Mouse (Mus musculus): ENCODE results near the gene Pdzk1. TPM values are rescaled to one million over a fixed set of nuclear protein-coding genes. Genes with fewer than 3 reads are reported as not detected.

Gene Pdzk1
- polyA plus RNA-seq, 1 experiment, result 0.08 TPM

DNA sequence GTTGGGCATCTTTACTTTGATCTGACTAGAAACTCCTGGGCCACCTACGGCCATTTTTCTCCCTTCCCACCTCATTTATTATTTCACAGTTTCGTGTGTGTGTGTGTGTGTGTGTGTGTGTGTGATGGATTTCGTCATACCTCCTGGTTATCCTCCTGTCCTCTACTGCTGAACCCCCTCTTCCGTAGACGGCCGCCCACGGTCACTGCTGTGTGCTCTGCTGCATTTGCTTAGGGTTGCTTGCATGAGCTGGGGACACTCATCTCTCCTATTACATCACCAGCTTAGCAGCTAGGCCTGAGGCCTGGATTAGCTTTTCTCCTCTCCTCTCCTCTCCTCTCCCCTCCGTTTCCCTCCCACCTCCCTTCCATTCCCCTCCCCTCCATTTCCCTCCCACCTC lies 19.4 kb downstream of the Pdzk1 start:
- Histone ChIP-seq H3K36me3 (ENCODE audit: control insufficient read depth, insufficient read depth) (no peaks in the 10 kb centered on the region), H3K27me3 (ENCODE audit: control insufficient read depth, insufficient read depth, insufficient read length) (no peaks in the 10 kb centered on the region), H3K4me3 (no peak overlapping the region), H3K4me2 (ENCODE audit: low read depth) (no peak overlapping the region), H3K79me2 (ENCODE audit: control insufficient read depth, insufficient read depth) (no peaks in the 10 kb centered on the region), H3ac (ENCODE audit: control insufficient read depth, insufficient read length) (no peak overlapping the region)
- TF ChIP-seq MYOD1 (IDR thresholded peaks at IDR 0.05; ENCODE audit: control insufficient read depth in 1 of 3, insufficient read length in 2 of 3, low read depth in 2 of 3), result no peak
- no peak for TF ChIP-seq E2F4 (IDR thresholded peaks at IDR 0.05; ENCODE audit: insufficient read depth)
- no peak for TF ChIP-seq MAX (IDR thresholded peaks at IDR 0.05; ENCODE audit: low read depth)
- TF ChIP-seq CEBPB (IDR thresholded peaks at IDR 0.05; ENCODE audit: insufficient read depth, poor library complexity, severe bottlenecking), result no peak
- TF ChIP-seq POLR2AphosphoS2 (IDR thresholded peaks at IDR 0.05; ENCODE audit: insufficient read length, low read depth), result no peak
- TF ChIP-seq MYOG (IDR thresholded peaks at IDR 0.05; ENCODE audit: control insufficient read depth in 1 of 3, insufficient read depth in 1 of 3, insufficient read length in 2 of 3, low read depth in 2 of 3), result no peak
- no peak for TF ChIP-seq TCF3 (IDR thresholded peaks at IDR 0.05; ENCODE audit: insufficient read length, low read depth)
- TF ChIP-seq REST (IDR thresholded peaks at IDR 0.05; ENCODE audit: insufficient read depth, insufficient read length), result no peak
- no peak for TF ChIP-seq SRF (IDR thresholded peaks at IDR 0.05; ENCODE audit: control insufficient read depth, insufficient read length, low read depth)
- TF ChIP-seq TCF12 (IDR thresholded peaks at IDR 0.05; ENCODE audit: insufficient read depth, poor library complexity, severe bottlenecking), result no peak

DNA sequence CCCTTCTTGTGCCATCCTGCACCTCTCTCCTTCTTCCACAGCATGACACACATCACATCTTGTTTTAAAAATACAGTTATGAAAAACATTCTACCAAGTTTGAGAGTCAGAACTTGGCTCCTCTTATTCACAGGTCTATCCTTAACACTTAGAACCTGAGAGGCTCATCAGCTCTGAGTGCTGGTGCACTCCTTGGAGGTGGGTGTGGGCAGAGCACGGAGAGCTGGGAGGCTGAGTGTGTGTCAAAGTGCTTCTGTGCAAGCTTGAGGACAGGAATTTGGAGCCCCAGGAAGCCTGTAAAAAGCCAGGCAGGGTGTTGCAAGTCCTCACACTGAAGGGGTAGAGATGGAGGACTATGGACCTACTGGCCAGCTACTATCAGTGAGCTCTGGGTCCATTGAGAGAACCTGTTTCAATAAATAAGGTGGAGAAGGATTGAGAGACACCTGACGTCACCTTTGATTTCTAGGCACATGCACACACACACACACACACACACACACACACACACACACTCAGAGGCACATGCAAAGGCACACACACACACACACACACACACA lies 20.2 kb downstream of the Pdzk1 start:
- Histone ChIP-seq H3K4me2 (ENCODE audit: low read depth) (no peak overlapping the region), H3K36me3 (ENCODE audit: control insufficient read depth, insufficient read depth) (no peaks in the 10 kb centered on the region), H3K79me2 (ENCODE audit: control insufficient read depth, insufficient read depth) (no peaks in the 10 kb centered on the region), H3K27me3 (ENCODE audit: control insufficient read depth, insufficient read depth, insufficient read length) (no peaks in the 10 kb centered on the region), H3K4me3 (no peak overlapping the region), H3ac (ENCODE audit: control insufficient read depth, insufficient read length) (no peak overlapping the region)
- no peak for TF ChIP-seq MAX (IDR thresholded peaks at IDR 0.05; ENCODE audit: low read depth)
- TF ChIP-seq CEBPB (IDR thresholded peaks at IDR 0.05; ENCODE audit: insufficient read depth, poor library complexity, severe bottlenecking), result no peak
- no peak for TF ChIP-seq TCF12 (IDR thresholded peaks at IDR 0.05; ENCODE audit: insufficient read depth, poor library complexity, severe bottlenecking)
- TF ChIP-seq E2F4 (IDR thresholded peaks at IDR 0.05; ENCODE audit: insufficient read depth), result no peak
- no peak for TF ChIP-seq POLR2A (IDR thresholded peaks at IDR 0.05; ENCODE audit: insufficient read length, low read depth)
- TF ChIP-seq USF1 (IDR thresholded peaks at IDR 0.05; ENCODE audit: low read depth), result no peak
- no peak for TF ChIP-seq POLR2AphosphoS2 (IDR thresholded peaks at IDR 0.05; ENCODE audit: insufficient read length, low read depth)
- no peak for TF ChIP-seq MYOG (IDR thresholded peaks at IDR 0.05; ENCODE audit: control insufficient read depth in 1 of 3, insufficient read depth in 1 of 3, insufficient read length in 2 of 3, low read depth in 2 of 3)
- no peak for TF ChIP-seq REST (IDR thresholded peaks at IDR 0.05; ENCODE audit: insufficient read depth, insufficient read length)
- no peak for TF ChIP-seq MYOD1 (IDR thresholded peaks at IDR 0.05; ENCODE audit: control insufficient read depth in 1 of 3, insufficient read length in 2 of 3, low read depth in 2 of 3)
- TF ChIP-seq TCF3 (IDR thresholded peaks at IDR 0.05; ENCODE audit: insufficient read length, low read depth), result no peak
- no peak for TF ChIP-seq SRF (IDR thresholded peaks at IDR 0.05; ENCODE audit: control insufficient read depth, insufficient read length, low read depth)

DNA sequence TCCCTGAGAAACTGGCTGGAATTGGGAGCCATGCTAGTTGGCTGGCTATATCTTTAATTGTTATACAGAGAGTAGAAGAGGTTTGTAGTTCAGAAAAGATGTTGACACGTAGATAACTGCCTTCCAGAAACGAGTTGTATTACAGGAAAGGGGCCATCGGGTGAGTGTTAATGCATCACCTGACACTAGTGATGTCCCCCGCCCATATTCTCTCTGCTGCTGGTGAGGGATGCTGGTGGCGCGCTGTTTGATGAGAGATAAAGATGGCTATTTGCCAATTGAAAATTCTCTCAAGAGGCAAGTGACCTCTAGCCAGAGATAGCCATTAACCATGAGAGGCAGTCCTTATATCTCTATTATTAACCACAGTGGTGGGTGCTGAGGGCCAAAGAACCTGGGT lies 23.5 kb downstream of the Pdzk1 start:
- TF ChIP-seq TCF3 (IDR thresholded peaks at IDR 0.05; ENCODE audit: insufficient read length, low read depth), result no peak
- no peak overlapping the region for H3ac ChIP-seq (ENCODE audit: control insufficient read depth, insufficient read length)
- H3K79me2 ChIP-seq (ENCODE audit: control insufficient read depth, insufficient read depth), result no peaks in the 10 kb centered on the region
- H3K27me3 ChIP-seq (ENCODE audit: control insufficient read depth, insufficient read depth, insufficient read length), result no peaks in the 10 kb centered on the region
- H3K36me3 ChIP-seq (ENCODE audit: control insufficient read depth, insufficient read depth), result no peaks in the 10 kb centered on the region
- no peak overlapping the region for H3K4me2 ChIP-seq (ENCODE audit: low read depth)
- no peak overlapping the region for H3K4me3 ChIP-seq

DNA sequence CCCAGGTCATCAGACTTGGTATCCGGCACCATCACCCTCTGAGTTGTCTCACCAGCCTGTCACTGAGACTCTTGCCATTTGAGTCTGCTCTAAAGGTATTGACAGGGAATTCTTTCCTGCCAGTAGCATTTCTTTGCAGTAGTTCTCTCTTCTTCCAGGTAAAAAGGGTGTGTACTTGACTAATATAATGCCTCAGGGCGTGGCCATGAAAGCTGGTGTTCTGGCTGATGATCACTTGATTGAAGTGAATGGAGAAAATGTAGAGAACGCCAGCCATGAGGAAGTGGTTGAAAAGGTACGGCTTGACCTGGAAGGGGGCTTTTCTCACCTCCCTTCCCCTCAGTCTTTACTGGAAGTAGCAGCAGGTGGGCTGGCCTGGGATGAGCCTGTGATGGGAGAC lies 25.3 kb downstream of the Pdzk1 start:
- Histone ChIP-seq H3K79me2 (ENCODE audit: control insufficient read depth, insufficient read depth) (no peaks in the 10 kb centered on the region), H3K36me3 (ENCODE audit: control insufficient read depth, insufficient read depth) (no peaks in the 10 kb centered on the region), H3K4me3 (no peak overlapping the region), H3ac (ENCODE audit: control insufficient read depth, insufficient read length) (no peak overlapping the region), H3K27me3 (ENCODE audit: control insufficient read depth, insufficient read depth, insufficient read length) (no peaks in the 10 kb centered on the region), H3K4me2 (ENCODE audit: low read depth) (no peak overlapping the region)
- no peak for TF ChIP-seq POLR2A (IDR thresholded peaks at IDR 0.05; ENCODE audit: insufficient read length, low read depth)
- TF ChIP-seq MYOG (IDR thresholded peaks at IDR 0.05; ENCODE audit: control insufficient read depth in 1 of 3, insufficient read depth in 1 of 3, insufficient read length in 2 of 3, low read depth in 2 of 3), result no peak
- TF ChIP-seq POLR2AphosphoS2 (IDR thresholded peaks at IDR 0.05; ENCODE audit: insufficient read length, low read depth), result no peak
- TF ChIP-seq REST (IDR thresholded peaks at IDR 0.05; ENCODE audit: insufficient read depth, insufficient read length), result no peak
- no peak for TF ChIP-seq MYOD1 (IDR thresholded peaks at IDR 0.05; ENCODE audit: control insufficient read depth in 1 of 3, insufficient read length in 2 of 3, low read depth in 2 of 3)
- no peak for TF ChIP-seq MAX (IDR thresholded peaks at IDR 0.05; ENCODE audit: low read depth)
- TF ChIP-seq E2F4 (IDR thresholded peaks at IDR 0.05; ENCODE audit: insufficient read depth), result no peak
- no peak for TF ChIP-seq SRF (IDR thresholded peaks at IDR 0.05; ENCODE audit: control insufficient read depth, insufficient read length, low read depth)
- TF ChIP-seq TCF3 (IDR thresholded peaks at IDR 0.05; ENCODE audit: insufficient read length, low read depth), result no peak
- no peak for TF ChIP-seq CEBPB (IDR thresholded peaks at IDR 0.05; ENCODE audit: insufficient read depth, poor library complexity, severe bottlenecking)
- TF ChIP-seq TCF12 (IDR thresholded peaks at IDR 0.05; ENCODE audit: insufficient read depth, poor library complexity, severe bottlenecking), result no peak
- TF ChIP-seq USF1 (IDR thresholded peaks at IDR 0.05; ENCODE audit: low read depth), result no peak

DNA sequence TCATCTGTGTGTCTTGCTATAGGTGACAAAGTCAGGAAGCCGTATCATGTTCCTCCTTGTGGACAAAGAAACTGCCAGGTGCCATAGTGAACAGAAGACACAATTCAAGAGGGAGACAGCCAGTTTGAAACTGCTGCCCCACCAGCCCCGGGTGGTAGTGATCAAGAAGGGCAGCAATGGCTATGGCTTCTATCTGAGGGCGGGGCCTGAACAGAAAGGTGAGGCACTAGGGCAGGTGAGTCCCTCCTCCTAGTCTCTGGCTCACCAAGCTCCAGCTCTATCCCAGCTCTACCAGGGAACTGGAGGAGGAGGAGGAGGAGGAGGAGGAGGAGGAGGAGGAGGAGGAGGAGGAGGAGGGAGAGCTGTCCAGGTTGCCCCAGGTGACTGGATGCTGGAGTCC lies 26.7 kb downstream of the Pdzk1 start:
- no peaks in the 10 kb centered on the region for H3K36me3 ChIP-seq (ENCODE audit: control insufficient read depth, insufficient read depth)

More for the DNA sequence above, 26.7 kb downstream of the Pdzk1 start:
- Histone ChIP-seq H3K4me3 (no peak overlapping the region), H3ac (ENCODE audit: control insufficient read depth, insufficient read length) (no peak overlapping the region), H3K4me2 (ENCODE audit: low read depth) (no peak overlapping the region), H3K79me2 (ENCODE audit: control insufficient read depth, insufficient read depth) (no peaks in the 10 kb centered on the region), H3K27me3 (ENCODE audit: control insufficient read depth, insufficient read depth, insufficient read length) (no peaks in the 10 kb centered on the region)
- TF ChIP-seq USF1 (IDR thresholded peaks at IDR 0.05; ENCODE audit: low read depth) (no peak), SRF (IDR thresholded peaks at IDR 0.05; ENCODE audit: control insufficient read depth, insufficient read length, low read depth) (no peak)

Measured in myocyte (in vitro differentiated cells).